Mouse (Mus musculus) right cerebral cortex, adult 18-20 months (tissue): ENCODE measurements around the gene Naaa.

ENCODE experiments used
- DNase-seq: peaks from one replicate; pipeline ENCODE4 v3.0.0; 2022; ENCODE audit warnings: mixed read lengths

Gene Naaa

DNA sequence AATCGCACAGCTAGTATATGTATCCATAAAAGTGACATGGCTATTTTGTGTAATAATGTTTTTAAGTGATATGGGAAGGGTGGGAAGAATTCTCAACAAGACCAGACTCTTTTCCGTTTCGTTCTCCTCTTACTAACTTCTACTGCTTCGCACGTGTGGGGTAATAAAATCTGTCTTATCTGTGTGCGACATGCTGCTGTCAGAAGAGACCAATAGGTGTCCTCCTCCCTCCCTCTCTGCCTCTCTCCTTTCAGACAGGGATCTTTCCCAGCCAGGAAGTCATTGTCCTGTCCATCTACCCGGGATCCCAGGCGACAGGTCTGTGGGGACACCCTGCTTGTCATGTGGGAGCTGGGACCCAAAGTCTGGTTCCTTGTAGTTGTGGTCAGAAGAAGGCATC, 67.8 kb downstream of the Naaa start:
- no peak for DNase-seq
